6 mouse cellular contexts compared by ENCODE assay signal in genomic region chr17:67918201-67918600, GRCm38 (mm10).
"Had no signal": no experiment of that assay in that cellular context is flagged by ENCODE, and none has a peak within 500 bp of the region (broad histone marks: within the 10 kb centered on the region; RNA-seq: fewer than 3 reads in every experiment).

No protein-coding gene starts in this region.

- DNase-seq: kidney, postnatal 14 days; lung, adult 2 months; lung, postnatal 36 days; midbrain, embryonic 14.5 days; thymus, postnatal 25 days had no signal

- ATAC-seq: lung, postnatal 0 days had no signal
